Mouse (Mus musculus) small intestine, adult 2 months (tissue): ENCODE results near the gene Riok1.

Experiments
- CTCF ChIP-seq: fragments of 200-500 bp; IDR thresholded peaks from 2 replicates; pipeline ENCODE4 v1.5.1; 2012; ENCODE audit warnings: low read depth, mild to moderate bottlenecking, control low read depth, inconsistent platforms, low read length, moderate library complexity, mixed read lengths; ENCODE audit not compliant: insufficient replicate concordance, insufficient read length; ENCODE audit errors: extremely low read depth
- POLR2A ChIP-seq: fragments of 200-500 bp; IDR thresholded peaks from 2 replicates; pipeline ENCODE4 v1.6.1; 2012; ENCODE audit warnings: low read depth, mild to moderate bottlenecking, control low read depth, inconsistent platforms, low read length, moderate library complexity

DNA sequence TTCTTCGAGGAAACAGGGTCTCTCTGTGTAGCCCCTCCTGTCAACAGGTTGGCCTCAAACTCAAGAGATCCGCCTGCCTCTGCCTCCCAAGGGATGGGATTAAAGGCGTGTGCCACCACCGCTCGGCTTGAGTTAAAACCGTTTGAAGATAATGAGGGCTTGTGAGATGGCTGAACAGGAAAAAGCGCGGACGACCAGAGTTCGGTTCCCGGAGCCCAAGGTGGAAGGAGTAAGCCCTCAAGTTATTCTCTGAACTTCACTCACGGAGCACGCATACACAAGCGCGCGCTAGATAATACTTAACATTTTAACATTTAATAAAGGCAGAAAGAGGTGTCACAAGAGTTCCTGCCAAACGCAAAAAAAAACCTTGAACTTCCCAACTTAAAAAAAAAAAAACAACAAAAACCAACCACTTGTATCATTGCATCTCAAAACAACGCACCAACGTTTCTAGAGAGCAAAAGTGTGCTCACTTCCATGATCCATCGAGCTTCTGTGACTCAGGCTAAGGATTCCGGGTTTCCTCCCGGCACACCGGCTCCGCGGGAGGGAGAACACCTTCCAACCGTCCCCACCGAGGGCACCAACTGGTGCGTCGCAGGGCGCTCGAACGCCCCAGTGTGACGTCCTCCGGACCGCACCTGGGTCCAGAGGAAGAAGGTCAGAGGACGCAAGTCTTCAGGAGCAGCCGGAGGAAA lies at the start of gene Riok1:
- no peak for TF ChIP-seq POLR2A
- no peak for TF ChIP-seq CTCF
